31 mouse cellular contexts compared by ENCODE assay signal in genomic region chr5:139976584-139976983, GRCm38 (mm10).
"Had no signal": no experiment of that assay in that cellular context is flagged by ENCODE, and none has a peak within 500 bp of the region (broad histone marks: within the 10 kb centered on the region; RNA-seq: fewer than 3 reads in every experiment).

No protein-coding gene starts in this region.

- ATAC-seq: liver, embryonic 12.5 days; liver, postnatal 0 days; lung, postnatal 0 days; midbrain, embryonic 13.5 days; midbrain, embryonic 15.5 days; midbrain, embryonic 16.5 days had no signal

- H3K27me3 ChIP-seq: midbrain, embryonic 15.5 days; neural tube, embryonic 13.5 days had no signal

- H3K9ac ChIP-seq: limb, embryonic 12.5 days; limb, embryonic 13.5 days; limb, embryonic 15.5 days; liver, embryonic 12.5 days; liver, embryonic 13.5 days; liver, embryonic 14.5 days; liver, embryonic 15.5 days; liver, postnatal 0 days; lung, embryonic 14.5 days; lung, embryonic 15.5 days; midbrain, embryonic 12.5 days; midbrain, embryonic 13.5 days; midbrain, embryonic 15.5 days; neural tube, embryonic 12.5 days; neural tube, embryonic 13.5 days had no signal

- H3K9me3 ChIP-seq: limb, embryonic 10.5 days; limb, embryonic 12.5 days; limb, embryonic 13.5 days; limb, embryonic 15.5 days; liver, embryonic 12.5 days; liver, embryonic 13.5 days; liver, embryonic 15.5 days; lung, embryonic 15.5 days; megakaryocyte, embryonic 14.5 days; midbrain, embryonic 12.5 days; midbrain, embryonic 13.5 days; midbrain, embryonic 15.5 days; neural tube, embryonic 12.5 days; neural tube, embryonic 13.5 days had no signal

- H3K4me2 ChIP-seq: limb, embryonic 12.5 days; limb, embryonic 13.5 days; limb, embryonic 15.5 days; liver, embryonic 11.5 days; liver, embryonic 12.5 days; liver, embryonic 13.5 days; liver, embryonic 15.5 days; lung, embryonic 14.5 days; lung, embryonic 15.5 days; midbrain, embryonic 12.5 days; midbrain, embryonic 13.5 days; midbrain, embryonic 15.5 days; neural tube, embryonic 12.5 days; neural tube, embryonic 13.5 days had no signal

- H3K4me3 ChIP-seq: limb, embryonic 10.5 days; limb, embryonic 12.5 days; limb, embryonic 13.5 days; limb, embryonic 15.5 days; liver, embryonic 12.5 days; liver, embryonic 13.5 days; liver, embryonic 15.5 days; lung, embryonic 15.5 days; megakaryocyte, embryonic 14.5 days; midbrain, embryonic 12.5 days; midbrain, embryonic 13.5 days; midbrain, embryonic 15.5 days; myocyte; neural tube, embryonic 12.5 days; neural tube, embryonic 13.5 days had no signal

- H3K36me3 ChIP-seq: limb, embryonic 10.5 days; limb, embryonic 12.5 days; limb, embryonic 13.5 days; limb, embryonic 15.5 days; liver, embryonic 12.5 days; liver, embryonic 13.5 days; liver, embryonic 15.5 days; lung, embryonic 15.5 days; midbrain, embryonic 12.5 days; midbrain, embryonic 13.5 days; midbrain, embryonic 15.5 days had no signal

- H3K27ac ChIP-seq: limb, embryonic 10.5 days; limb, embryonic 12.5 days; limb, embryonic 13.5 days; limb, embryonic 15.5 days; liver, embryonic 12.5 days; liver, embryonic 13.5 days; liver, embryonic 14.5 days; liver, embryonic 15.5 days; lung, embryonic 15.5 days; macrophage; midbrain, embryonic 12.5 days; midbrain, embryonic 13.5 days; midbrain, embryonic 15.5 days; neural tube, embryonic 12.5 days; neural tube, embryonic 13.5 days had no signal

- H3K4me1 ChIP-seq: limb, embryonic 12.5 days; limb, embryonic 13.5 days; limb, embryonic 15.5 days; liver, embryonic 12.5 days; liver, embryonic 13.5 days; liver, embryonic 15.5 days; lung, embryonic 15.5 days; megakaryocyte, embryonic 14.5 days had no signal

- DNase-seq: left cerebral cortex, postnatal 4 days; liver; liver, embryonic 13.5 days; liver, postnatal 0 days; lung, adult 18-20 months; lung, adult 2 months; lung, embryonic 14.5 days; lung, postnatal 10 days; lung, postnatal 14 days; lung, postnatal 36 days; lung, postnatal 4 days; midbrain, embryonic 14.5 days had no signal
